Mouse (Mus musculus) lung, postnatal 0 days (tissue): ENCODE measurements around the gene Ccdc57.

ENCODE experiments used
- CTCF ChIP-seq: IDR thresholded peaks from 2 replicates; pipeline ENCODE4 v1.5.1; 2016; ENCODE audit warnings: antibody characterized with exemption, mild to moderate bottlenecking
- EP300 ChIP-seq: IDR thresholded peaks from 2 replicates; pipeline ENCODE4 v1.6.1; 2016; ENCODE audit warnings: antibody characterized with exemption, mild to moderate bottlenecking, control low read depth

DNA sequence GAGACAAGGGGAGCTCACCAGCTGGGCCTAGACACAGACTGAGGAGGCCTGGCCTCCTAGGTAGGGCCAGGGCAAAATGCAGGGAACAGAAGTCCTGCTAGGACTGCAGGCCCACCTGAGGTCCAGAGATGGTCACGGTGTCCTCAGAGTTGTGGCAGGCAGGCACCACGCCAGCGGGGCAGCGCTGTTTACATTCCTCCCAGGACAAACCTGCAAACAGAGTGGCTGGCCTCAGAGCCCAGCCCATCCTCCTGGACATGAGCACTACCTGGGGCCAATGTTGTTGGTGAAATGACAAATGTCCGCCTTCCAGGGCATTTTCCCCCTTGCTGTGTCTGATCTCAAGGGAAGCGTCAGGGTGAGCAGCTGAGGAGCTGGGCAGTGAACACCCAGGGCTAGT, 115.3 kb downstream of the Ccdc57 start:
- TF ChIP-seq EP300 (no peak), CTCF (no peak)
